Mouse (Mus musculus) kidney, embryonic 15.5 days (tissue): ENCODE data around the gene Tmem253. TPM values are rescaled to one million over a fixed set of nuclear protein-coding genes. Genes with fewer than 3 reads are reported as not detected.

Experiments
- ATAC-seq: fragments of 200-750 bp; cut with Nextera tagmentation; replicated peaks from 2 replicates; pipeline ENCODE4 v1.8.0; 2017; ENCODE audit warnings: moderate TSS enrichment; ENCODE audit not compliant: low FRiP score
- H3K27ac ChIP-seq: fragments of 300-500 bp; sonication (generic); 2 replicates; pipeline ENCODE4 v1.5.1; 2015; ENCODE audit warnings: mild to moderate bottlenecking, inconsistent platforms
- H3K27me3 ChIP-seq: fragments of 300-500 bp; sonication (generic); 2 replicates; pipeline ENCODE4 v1.6.1; 2015; ENCODE audit warnings: inconsistent platforms
- H3K36me3 ChIP-seq: fragments of 300-500 bp; sonication (generic); 2 replicates; pipeline ENCODE4 v1.6.1; 2015; ENCODE audit warnings: inconsistent platforms
- H3K4me1 ChIP-seq: fragments of 300-500 bp; sonication (generic); 2 replicates; pipeline ENCODE4 v1.6.1; 2015; ENCODE audit warnings: inconsistent platforms
- H3K4me2 ChIP-seq: fragments of 300-500 bp; sonication (generic); 2 replicates; pipeline ENCODE4 v1.6.1; 2015; ENCODE audit warnings: moderate library complexity, mild to moderate bottlenecking, inconsistent platforms
- H3K4me3 ChIP-seq: fragments of 300-500 bp; sonication (generic); replicated peaks from 2 replicates; pipeline ENCODE4 v1.5.1; 2015; ENCODE audit warnings: mild to moderate bottlenecking, inconsistent platforms
- H3K9ac ChIP-seq: fragments of 300-500 bp; sonication (generic); 2 replicates; pipeline ENCODE4 v1.6.1; 2015; ENCODE audit warnings: mild to moderate bottlenecking, inconsistent platforms
- H3K9me3 ChIP-seq: fragments of 300-500 bp; sonication (generic); replicated peaks from 2 replicates; pipeline ENCODE4 v1.6.1; 2016; ENCODE audit warnings: inconsistent platforms
- WGBS: fragments of 180-500 bp; shearing (Covaris S2); methylation state at CpG from one replicate; pipeline ENCODE4 v1.1.7; 2015; ENCODE audit warnings: mixed read lengths; 5-methylcytosine and 5-hydroxymethylcytosine counted together
- polyA plus RNA-seq: library from polyadenylated mRNA; unstranded; fragments of >200 nt; fragmentation: Nextera tagmentation; extraction: Ambion mirVana; gene quantifications from 2 replicates; pipeline ENCODE4 v1.2.1, GENCODE M21; 2015

Gene Tmem253
- 0.93 and 1.1 TPM in 2 replicates for polyA plus RNA-seq

- no peak for ATAC-seq
- H3K9ac ChIP-seq = peak within 1 kb of the TSS; percentile 73
- peak within 1 kb of the TSS; percentile 75 for H3K4me2 ChIP-seq
- peak within 1 kb of the TSS; percentile 70 for H3K4me3 ChIP-seq
- no peaks in the 10 kb centered on the region for H3K36me3 ChIP-seq
- H3K4me1 ChIP-seq = peaks cover 73% of the 10 kb centered on the region
- H3K27me3 ChIP-seq = no peaks in the 10 kb centered on the region
- 13% methylated on average over 6 of the region's 6 CpGs for whole genome bisulfite sequencing
- H3K27ac ChIP-seq = peak within 1 kb of the TSS; percentile 96
- H3K9me3 ChIP-seq = no peaks in the 10 kb centered on the region
These were observed at the start of gene Tmem253 for GRCm38 (mm10) chr14:52015445-52016100. Gene Tmem253, plus strand, starts transcription at chr14:52015658.

- Histone ChIP-seq H3K4me1 (no peaks in the 10 kb centered on the region), H3K9me3 (no peaks in the 10 kb centered on the region), H3K27me3 (no peaks in the 10 kb centered on the region), H3K4me3 (no peak overlapping the region), H3K36me3 (no peaks in the 10 kb centered on the region), H3K9ac (no peak overlapping the region), H3K4me2 (no peak overlapping the region), H3K27ac (no peak overlapping the region)
- no peak for ATAC-seq
- 87% methylated on average over 3 of the region's 3 CpGs for WGBS
These were observed 48.1 kb upstream of the Tmem253 start for GRCm38 (mm10) chr14:51967400-51967799.

- H3K4me1 ChIP-seq = peaks cover 8% of the 10 kb centered on the region
- H3K36me3 ChIP-seq = no peaks in the 10 kb centered on the region
- H3K27me3 ChIP-seq = no peaks in the 10 kb centered on the region
- H3K9me3 ChIP-seq = no peaks in the 10 kb centered on the region
- H3K9ac ChIP-seq = no peak overlapping the region
- ATAC-seq = no peak
- no peak overlapping the region for H3K4me3 ChIP-seq
- no peak overlapping the region for H3K4me2 ChIP-seq
- H3K27ac ChIP-seq = no peak overlapping the region
- WGBS = 84% methylated on average over 3 of the region's 3 CpGs
These were observed 36.2 kb upstream of the Tmem253 start for GRCm38 (mm10) chr14:51979252-51979651.

GRCm38 (mm10) chr14:51983251-51983650, 32.2 kb upstream of the Tmem253 start:
- Histone ChIP-seq H3K36me3 (peaks cover 13% of the 10 kb centered on the region), H3K9me3 (no peaks in the 10 kb centered on the region), H3K9ac (peak overlapping the region; percentile 72; the same call in 1 of the 2 replicates), H3K27me3 (no peaks in the 10 kb centered on the region), H3K4me2 (no peak overlapping the region), H3K27ac (no peak overlapping the region), H3K4me3 (no peak overlapping the region), H3K4me1 (peaks cover 39% of the 10 kb centered on the region)
- 65% methylated on average over 4 of the region's 4 CpGs for WGBS
- ATAC-seq = no peak

- H3K9ac ChIP-seq = peak overlapping the region; percentile 72; the same call in 1 of the 2 replicates
- H3K27ac ChIP-seq = peak overlapping the region; percentile 96
- H3K27me3 ChIP-seq = no peaks in the 10 kb centered on the region
- H3K36me3 ChIP-seq = peaks cover 18% of the 10 kb centered on the region
- peak overlapping the region; percentile 92 for H3K4me2 ChIP-seq
- H3K4me1 ChIP-seq = peaks cover 45% of the 10 kb centered on the region
- no peaks in the 10 kb centered on the region for H3K9me3 ChIP-seq
- WGBS = 11% methylated on average over 10 of the region's 10 CpGs
- peak overlapping the region; percentile 62 for H3K4me3 ChIP-seq
- ATAC-seq = no peak
These were observed 31.6 kb upstream of the Tmem253 start for GRCm38 (mm10) chr14:51983855-51984246.

GRCm38 (mm10) chr14:51984247-51985231, 30.9 kb upstream of the Tmem253 start, which contains the start of gene Arhgef40:
Gene Arhgef40, plus strand, starts transcription at chr14:51984719.
- Histone ChIP-seq H3K36me3 (peaks cover 24% of the 10 kb centered on the region), H3K9ac (peak within 1 kb of the TSS; percentile 72), H3K4me2 (peak within 1 kb of the TSS; percentile 92), H3K27ac (peak within 1 kb of the TSS; percentile 96), H3K27me3 (no peaks in the 10 kb centered on the region), H3K4me3 (peak within 1 kb of the TSS; percentile 62), H3K9me3 (no peaks in the 10 kb centered on the region), H3K4me1 (peaks cover 52% of the 10 kb centered on the region)
- peak; percentile 88 for ATAC-seq
- whole genome bisulfite sequencing = under 1% methylated on average over 68 of the region's 74 CpGs

GRCm38 (mm10) chr14:51985301-51986152, 29.9 kb upstream of the Tmem253 start:
- no peaks in the 10 kb centered on the region for H3K9me3 ChIP-seq
- ATAC-seq = peak; percentile 73
- peak overlapping the region; percentile 92 for H3K4me2 ChIP-seq
- H3K27me3 ChIP-seq = no peaks in the 10 kb centered on the region
- H3K27ac ChIP-seq = peak overlapping the region; percentile 96
- under 1% methylated on average over 24 of the region's 27 CpGs for WGBS
- peaks cover 34% of the 10 kb centered on the region for H3K36me3 ChIP-seq
- peaks cover 54% of the 10 kb centered on the region for H3K4me1 ChIP-seq
- peak overlapping the region; percentile 62 for H3K4me3 ChIP-seq
- peak overlapping the region; percentile 72 for H3K9ac ChIP-seq

GRCm38 (mm10) chr14:51986153-51986505, 29.3 kb upstream of the Tmem253 start:
- Histone ChIP-seq H3K4me3 (peak overlapping the region; percentile 62), H3K27ac (peak overlapping the region; percentile 96), H3K9me3 (no peaks in the 10 kb centered on the region), H3K27me3 (no peaks in the 10 kb centered on the region), H3K9ac (peak overlapping the region; percentile 72), H3K4me1 (peaks cover 54% of the 10 kb centered on the region), H3K36me3 (peaks cover 40% of the 10 kb centered on the region), H3K4me2 (peak overlapping the region; percentile 92)
- 5% methylated on average over 7 of the region's 7 CpGs for WGBS
- no peak for ATAC-seq

GRCm38 (mm10) chr14:51987177-51987576, 28.3 kb upstream of the Tmem253 start:
- Histone ChIP-seq H3K9me3 (no peaks in the 10 kb centered on the region), H3K9ac (no peak overlapping the region), H3K27me3 (no peaks in the 10 kb centered on the region), H3K36me3 (peaks cover 51% of the 10 kb centered on the region), H3K27ac (no peak overlapping the region), H3K4me2 (no peak overlapping the region), H3K4me1 (peaks cover 54% of the 10 kb centered on the region), H3K4me3 (no peak overlapping the region)
- 91% methylated on average over 6 of the region's 6 CpGs for WGBS
- no peak for ATAC-seq

GRCm38 (mm10) chr14:51988731-51989130, 26.7 kb upstream of the Tmem253 start:
- no peak overlapping the region for H3K9ac ChIP-seq
- no peak overlapping the region for H3K4me3 ChIP-seq
- no peaks in the 10 kb centered on the region for H3K9me3 ChIP-seq
- no peaks in the 10 kb centered on the region for H3K27me3 ChIP-seq
- no peak overlapping the region for H3K4me2 ChIP-seq
- no peak overlapping the region for H3K27ac ChIP-seq
- H3K36me3 ChIP-seq = peaks cover 64% of the 10 kb centered on the region
- peaks cover 51% of the 10 kb centered on the region for H3K4me1 ChIP-seq
- 0 out of 2 replicates have a peak, but pooled peaks have one; percentile 10 for ATAC-seq
- 56% methylated on average over 12 of the region's 12 CpGs for WGBS

- no peak for ATAC-seq
- Histone ChIP-seq H3K27ac (no peak overlapping the region), H3K9ac (no peak overlapping the region), H3K36me3 (peaks cover 72% of the 10 kb centered on the region), H3K4me1 (peaks cover 44% of the 10 kb centered on the region), H3K9me3 (no peaks in the 10 kb centered on the region), H3K4me2 (no peak overlapping the region), H3K4me3 (no peak overlapping the region), H3K27me3 (no peaks in the 10 kb centered on the region)
- WGBS = 71% methylated on average over 12 of the region's 12 CpGs
These were observed 25.9 kb upstream of the Tmem253 start for GRCm38 (mm10) chr14:51989461-51989970.
